Mouse (Mus musculus): ENCODE measurements around the gene Cxcr6. TPM values are rescaled to one million over a fixed set of nuclear protein-coding genes. Genes with fewer than 3 reads are reported as not detected.
A peak's percentile ranks its signal among the peaks of the same experiment; 100 is the strongest.

The Cxcr6 gene
- polyA plus RNA-seq, 1 experiment from 2014 or later, result 0.22 TPM

DNA sequence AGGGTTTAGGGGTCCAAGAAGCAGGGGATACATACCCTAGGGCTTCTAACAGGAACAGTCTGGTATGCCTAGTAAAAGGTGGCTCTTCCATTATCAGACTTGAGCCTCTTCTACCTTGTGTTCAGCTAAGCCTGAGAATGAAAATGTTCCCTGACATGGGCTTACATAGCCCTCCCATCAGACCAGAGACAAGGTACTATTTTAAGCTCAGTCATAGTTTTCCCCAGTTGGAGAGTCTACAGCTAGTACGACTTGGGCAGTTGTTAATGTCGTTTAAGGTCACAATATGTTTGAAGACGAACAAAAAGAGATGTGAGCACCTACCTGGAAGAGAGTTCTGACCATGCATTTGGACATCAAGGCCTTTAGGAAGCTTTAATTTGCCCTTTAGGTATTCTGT lies 38.2 kb downstream of the Cxcr6 start:
- no peaks in the 10 kb centered on the region for H3K4me1 ChIP-seq (ENCODE audit: control insufficient read depth, insufficient read depth, low read length)
- peaks cover 13% of the 10 kb centered on the region for H3K36me3 ChIP-seq (ENCODE audit: control insufficient read depth, insufficient read depth, low read length)
- ATAC-seq (ENCODE audit: low FRiP score, low TSS enrichment), result no peak
- no peak overlapping the region for H3K27ac ChIP-seq (ENCODE audit: low read depth, low read length)
- H3K4me3 ChIP-seq (ENCODE audit: low read length), result no peak overlapping the region
- 88% methylated on average over 3 of the region's 3 CpGs for WGBS
- no peaks in the 10 kb centered on the region for H3K9me3 ChIP-seq (ENCODE audit: control insufficient read depth, low read length)
- no peaks in the 10 kb centered on the region for H3K27me3 ChIP-seq (ENCODE audit: control insufficient read depth, insufficient read depth, low read length)
- H3K4me2 ChIP-seq (replicated peaks; ENCODE audit: low read depth, low read length), result no peak overlapping the region
- no peak overlapping the region for H3K9ac ChIP-seq (ENCODE audit: low read depth, low read length)

DNA sequence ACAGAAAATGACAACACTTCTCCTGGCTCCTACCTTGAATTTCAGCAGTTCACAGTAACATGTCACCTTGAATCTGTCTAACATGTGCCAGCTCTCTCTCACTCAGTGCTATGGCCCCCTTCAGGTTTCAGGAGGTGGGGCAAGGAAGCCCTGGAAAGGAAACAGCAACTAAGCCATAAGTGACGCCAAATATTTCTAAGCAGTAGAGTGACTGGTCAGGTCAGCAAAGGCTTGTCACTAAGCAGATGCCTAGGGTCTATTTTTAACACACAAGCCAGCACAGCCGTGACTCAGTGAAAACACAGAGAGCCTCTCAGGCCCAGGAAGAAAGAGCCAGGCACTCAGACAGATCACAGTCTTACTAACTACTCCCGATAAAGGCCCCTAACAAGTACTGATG lies 38.8 kb downstream of the Cxcr6 start:
- no peaks in the 10 kb centered on the region for H3K9me3 ChIP-seq (ENCODE audit: control insufficient read depth, low read length)
- H3K36me3 ChIP-seq (ENCODE audit: control insufficient read depth, insufficient read depth, low read length), result peaks cover 9% of the 10 kb centered on the region
- H3K4me3 ChIP-seq (ENCODE audit: low read length), result no peak overlapping the region
- ATAC-seq (ENCODE audit: low FRiP score, low TSS enrichment), result no peak
- no peak overlapping the region for H3K27ac ChIP-seq (ENCODE audit: low read depth, low read length)
- no peaks in the 10 kb centered on the region for H3K4me1 ChIP-seq (ENCODE audit: control insufficient read depth, insufficient read depth, low read length)
- H3K27me3 ChIP-seq (ENCODE audit: control insufficient read depth, insufficient read depth, low read length), result no peaks in the 10 kb centered on the region
- H3K9ac ChIP-seq (ENCODE audit: low read depth, low read length), result no peak overlapping the region
- no peak overlapping the region for H3K4me2 ChIP-seq (replicated peaks; ENCODE audit: low read depth, low read length)
- 70% methylated on average over 3 of the region's 3 CpGs for WGBS

DNA sequence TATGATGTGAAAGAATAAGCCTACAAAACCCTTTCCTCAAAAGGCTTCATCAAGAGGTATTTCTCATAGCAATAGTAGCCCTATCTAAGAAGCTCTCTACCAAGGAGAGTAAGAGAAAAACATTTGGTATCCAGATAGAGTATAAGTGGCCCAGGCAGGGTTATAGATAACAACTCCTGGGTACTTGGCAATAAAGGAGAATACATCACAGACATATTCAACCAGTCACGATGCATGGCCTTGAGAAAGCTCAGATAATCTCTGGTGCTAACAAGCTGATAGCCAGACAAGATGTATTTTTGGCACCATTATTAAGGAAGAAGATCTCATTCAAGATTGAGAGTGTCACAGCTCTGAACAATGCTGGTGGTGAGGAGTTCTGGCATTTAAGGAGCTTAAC lies 40.2 kb downstream of the Cxcr6 start:
- H3K27ac ChIP-seq (ENCODE audit: low read depth, low read length), result no peak overlapping the region
- no peak for ATAC-seq (ENCODE audit: low FRiP score, low TSS enrichment)
- no peak overlapping the region for H3K4me2 ChIP-seq (replicated peaks; ENCODE audit: low read depth, low read length)
- H3K9ac ChIP-seq (ENCODE audit: low read depth, low read length), result no peak overlapping the region
- 88% methylated on average over 1 of the region's 1 CpGs for WGBS
- peaks cover 4% of the 10 kb centered on the region; the same call in 1 of the 2 replicates for H3K4me1 ChIP-seq (ENCODE audit: control insufficient read depth, insufficient read depth, low read length)
- no peaks in the 10 kb centered on the region for H3K9me3 ChIP-seq (ENCODE audit: control insufficient read depth, low read length)
- no peaks in the 10 kb centered on the region for H3K27me3 ChIP-seq (ENCODE audit: control insufficient read depth, insufficient read depth, low read length)
- H3K36me3 ChIP-seq (ENCODE audit: control insufficient read depth, insufficient read depth, low read length), result peaks cover 3% of the 10 kb centered on the region
- no peak overlapping the region for H3K4me3 ChIP-seq (ENCODE audit: low read length)

DNA sequence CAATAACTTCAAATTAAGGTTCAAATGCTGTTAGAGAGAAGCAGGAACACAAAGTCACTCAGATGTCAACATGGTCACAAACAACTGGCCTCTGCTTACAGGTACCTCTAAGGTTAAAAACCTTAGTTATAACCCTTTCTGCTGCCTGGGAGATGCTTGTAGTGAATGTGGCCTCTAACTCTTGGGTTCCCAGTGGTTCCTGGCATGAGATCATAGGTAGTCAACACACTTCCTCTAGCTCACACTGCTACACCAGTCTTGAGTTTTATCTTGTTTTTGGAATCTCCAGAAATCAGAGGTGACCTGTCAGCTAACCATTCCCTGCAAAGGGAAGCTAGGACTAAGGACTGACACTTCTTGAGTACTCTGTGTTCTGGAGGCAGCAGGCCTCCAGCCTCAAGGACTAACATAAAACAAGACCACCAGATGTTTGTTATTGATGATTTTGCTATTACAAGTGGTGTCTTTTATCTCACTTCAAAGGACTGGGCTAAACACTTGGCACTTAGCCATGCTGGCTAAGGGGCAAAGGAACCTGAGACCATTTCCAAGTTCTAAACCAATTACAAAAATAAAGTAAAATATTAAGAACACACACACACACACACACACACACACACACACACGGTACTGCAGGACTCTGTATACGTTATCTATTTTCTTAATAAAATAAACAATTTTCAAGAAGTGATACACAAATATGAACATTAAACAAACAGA lies 43.9 kb downstream of the Cxcr6 start:
- no peak overlapping the region for H3K4me3 ChIP-seq (ENCODE audit: low read length)
- H3K27ac ChIP-seq (ENCODE audit: low read depth, low read length), result no peak overlapping the region
- WGBS, result 82% methylated on average over 2 of the region's 2 CpGs
- no peak overlapping the region for H3K9ac ChIP-seq (ENCODE audit: low read depth, low read length)
- ATAC-seq (ENCODE audit: low FRiP score, low TSS enrichment), result no peak
- H3K4me1 ChIP-seq (ENCODE audit: control insufficient read depth, insufficient read depth, low read length), result peaks cover 4% of the 10 kb centered on the region; the same call in 1 of the 2 replicates
- H3K9me3 ChIP-seq (ENCODE audit: control insufficient read depth, low read length), result no peaks in the 10 kb centered on the region
- H3K27me3 ChIP-seq (ENCODE audit: control insufficient read depth, insufficient read depth, low read length), result no peaks in the 10 kb centered on the region
- H3K36me3 ChIP-seq (ENCODE audit: control insufficient read depth, insufficient read depth, low read length), result no peaks in the 10 kb centered on the region
- H3K4me2 ChIP-seq (replicated peaks; ENCODE audit: low read depth, low read length), result no peak overlapping the region

DNA sequence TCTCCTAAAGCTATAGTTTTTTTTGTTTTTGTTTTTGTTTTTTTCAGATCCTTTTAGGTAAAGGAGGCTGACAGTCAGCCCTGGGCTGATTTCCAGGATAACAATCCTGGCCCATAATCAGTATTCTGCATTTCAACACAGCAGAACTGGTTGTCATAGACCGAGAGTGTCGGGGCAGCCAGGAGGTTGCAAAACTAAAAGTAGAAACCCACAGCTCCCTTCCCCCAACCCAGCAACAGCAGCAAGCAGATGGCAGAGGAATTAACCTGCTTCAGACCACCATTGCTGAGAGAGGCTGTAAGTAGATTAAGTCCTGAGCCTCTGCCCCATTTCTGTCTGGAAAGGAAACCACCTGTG lies 44.4 kb downstream of the Cxcr6 start:
- 10% methylated on average over 2 of the region's 2 CpGs for WGBS
- Histone ChIP-seq H3K4me1 (ENCODE audit: control insufficient read depth, insufficient read depth, low read length) (peaks cover 4% of the 10 kb centered on the region; the same call in 1 of the 2 replicates), H3K27me3 (ENCODE audit: control insufficient read depth, insufficient read depth, low read length) (no peaks in the 10 kb centered on the region)

DNA sequence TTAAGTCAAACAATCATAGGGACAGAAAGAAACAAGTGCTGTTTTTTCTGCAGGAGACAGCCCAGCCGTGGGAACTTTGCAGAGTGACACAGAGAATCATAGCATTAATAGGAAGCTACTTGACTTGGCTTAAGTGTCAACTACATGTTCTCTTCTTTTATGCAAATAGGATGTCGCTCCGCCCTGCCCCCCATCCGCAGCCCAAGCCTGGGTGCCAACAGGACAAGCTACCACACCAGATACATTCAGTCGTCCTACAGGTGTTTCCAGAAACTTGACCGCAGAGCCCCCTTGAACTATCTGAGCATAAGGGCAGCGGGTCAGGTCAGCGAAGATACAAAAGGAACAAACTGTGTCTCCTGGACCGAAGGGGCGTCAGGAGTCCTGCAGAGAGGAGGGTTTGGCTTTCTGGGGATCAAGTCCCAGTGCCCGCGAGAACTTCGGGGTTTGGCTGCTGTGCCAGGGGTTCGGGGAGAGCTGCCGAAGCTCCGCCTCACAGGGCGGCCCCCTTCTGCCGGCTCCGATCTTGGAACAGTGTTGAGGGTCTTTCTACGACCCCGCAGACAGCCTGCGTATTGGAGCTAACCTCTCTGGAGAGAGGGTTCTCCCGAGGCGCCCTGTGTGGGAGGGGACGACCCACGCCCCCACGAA lies 44.9 kb downstream of the Cxcr6 start:
- no peaks in the 10 kb centered on the region for H3K9me3 ChIP-seq (ENCODE audit: control insufficient read depth, low read length)
- WGBS, result under 1% methylated on average over 27 of the region's 27 CpGs
- H3K4me2 ChIP-seq (replicated peaks; ENCODE audit: low read depth, low read length), result peak overlapping the region; percentile 70
- no peaks in the 10 kb centered on the region for H3K27me3 ChIP-seq (ENCODE audit: control insufficient read depth, insufficient read depth, low read length)
- peak overlapping the region; percentile 85 for H3K27ac ChIP-seq (ENCODE audit: low read depth, low read length)
- no peaks in the 10 kb centered on the region for H3K36me3 ChIP-seq (ENCODE audit: control insufficient read depth, insufficient read depth, low read length)
- ATAC-seq (ENCODE audit: low FRiP score, low TSS enrichment), result peak; percentile 83
- H3K9ac ChIP-seq (ENCODE audit: low read depth, low read length), result peak overlapping the region; percentile 74
- H3K4me1 ChIP-seq (ENCODE audit: control insufficient read depth, insufficient read depth, low read length), result peaks cover 4% of the 10 kb centered on the region; the same call in 1 of the 2 replicates
- peak overlapping the region; percentile 79 for H3K4me3 ChIP-seq (ENCODE audit: low read length)

More for the DNA sequence above, 44.4 kb downstream of the Cxcr6 start:
- Histone ChIP-seq H3K4me2 (replicated peaks; ENCODE audit: low read depth, low read length) (peak overlapping the region; percentile 70), H3K9ac (ENCODE audit: low read depth, low read length) (peak overlapping the region; percentile 37; the same call in 1 of the 2 replicates), H3K36me3 (ENCODE audit: control insufficient read depth, insufficient read depth, low read length) (no peaks in the 10 kb centered on the region), H3K4me3 (ENCODE audit: low read length) (peak overlapping the region; percentile 79), H3K27ac (ENCODE audit: low read depth, low read length) (peak overlapping the region; percentile 85; the same call in 1 of the 2 replicates), H3K9me3 (ENCODE audit: control insufficient read depth, low read length) (no peaks in the 10 kb centered on the region)
- ATAC-seq (ENCODE audit: low FRiP score, low TSS enrichment), result no peak

DNA sequence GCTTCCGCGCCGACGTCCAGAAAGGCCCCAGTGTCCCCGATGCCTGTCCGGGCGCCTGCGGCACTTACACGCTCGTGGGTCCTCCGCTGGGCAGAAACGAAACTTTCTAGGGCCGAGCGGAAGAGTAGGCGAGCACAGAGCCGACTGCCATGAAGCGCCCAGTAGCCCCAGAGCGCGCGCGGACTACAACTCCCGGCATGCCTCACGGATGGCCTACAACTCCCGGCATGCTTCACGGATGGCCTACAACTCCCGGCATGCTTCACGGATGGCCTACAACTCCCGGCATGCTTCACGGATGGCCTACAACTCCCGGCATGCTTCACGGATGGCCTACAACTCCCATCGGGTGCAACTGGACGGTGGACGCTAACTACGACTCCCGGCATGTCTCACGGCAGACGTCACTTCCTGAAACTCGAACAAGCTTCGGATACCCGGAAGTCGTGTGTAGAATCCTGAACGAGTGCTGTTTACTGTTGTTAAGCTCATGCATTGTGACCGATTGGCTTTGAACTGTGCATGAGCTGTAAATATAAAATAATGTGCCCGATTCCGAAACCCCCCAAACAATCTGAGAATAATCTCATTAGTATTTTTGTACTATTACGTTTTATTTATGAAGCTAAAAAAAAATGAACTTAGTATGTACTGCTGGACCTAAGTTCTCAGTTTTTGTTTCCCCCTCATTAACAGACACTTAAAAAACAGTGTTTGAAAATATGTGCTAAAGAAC lies 45.6 kb downstream of the Cxcr6 start, which contains the start of gene Fyco1:
Fyco1 (minus strand) TSS at position 187 of the 736 bp plus-strand sequence.
- H3K36me3 ChIP-seq (ENCODE audit: control insufficient read depth, insufficient read depth, low read length), result no peaks in the 10 kb centered on the region
- peak; percentile 98 for ATAC-seq (ENCODE audit: low FRiP score, low TSS enrichment)
- WGBS, result under 1% methylated on average over 47 of the region's 47 CpGs
- no peaks in the 10 kb centered on the region for H3K9me3 ChIP-seq (ENCODE audit: control insufficient read depth, low read length)
- H3K27ac ChIP-seq (ENCODE audit: low read depth, low read length), result peak within 1 kb of the TSS; percentile 85
- H3K4me3 ChIP-seq (ENCODE audit: low read length), result peak within 1 kb of the TSS; percentile 79
- peak within 1 kb of the TSS; percentile 74 for H3K9ac ChIP-seq (ENCODE audit: low read depth, low read length)
- H3K4me1 ChIP-seq (ENCODE audit: control insufficient read depth, insufficient read depth, low read length), result peaks cover 4% of the 10 kb centered on the region; the same call in 1 of the 2 replicates
- H3K4me2 ChIP-seq (replicated peaks; ENCODE audit: low read depth, low read length), result peak within 1 kb of the TSS; percentile 70
- H3K27me3 ChIP-seq (ENCODE audit: control insufficient read depth, insufficient read depth, low read length), result no peaks in the 10 kb centered on the region

DNA sequence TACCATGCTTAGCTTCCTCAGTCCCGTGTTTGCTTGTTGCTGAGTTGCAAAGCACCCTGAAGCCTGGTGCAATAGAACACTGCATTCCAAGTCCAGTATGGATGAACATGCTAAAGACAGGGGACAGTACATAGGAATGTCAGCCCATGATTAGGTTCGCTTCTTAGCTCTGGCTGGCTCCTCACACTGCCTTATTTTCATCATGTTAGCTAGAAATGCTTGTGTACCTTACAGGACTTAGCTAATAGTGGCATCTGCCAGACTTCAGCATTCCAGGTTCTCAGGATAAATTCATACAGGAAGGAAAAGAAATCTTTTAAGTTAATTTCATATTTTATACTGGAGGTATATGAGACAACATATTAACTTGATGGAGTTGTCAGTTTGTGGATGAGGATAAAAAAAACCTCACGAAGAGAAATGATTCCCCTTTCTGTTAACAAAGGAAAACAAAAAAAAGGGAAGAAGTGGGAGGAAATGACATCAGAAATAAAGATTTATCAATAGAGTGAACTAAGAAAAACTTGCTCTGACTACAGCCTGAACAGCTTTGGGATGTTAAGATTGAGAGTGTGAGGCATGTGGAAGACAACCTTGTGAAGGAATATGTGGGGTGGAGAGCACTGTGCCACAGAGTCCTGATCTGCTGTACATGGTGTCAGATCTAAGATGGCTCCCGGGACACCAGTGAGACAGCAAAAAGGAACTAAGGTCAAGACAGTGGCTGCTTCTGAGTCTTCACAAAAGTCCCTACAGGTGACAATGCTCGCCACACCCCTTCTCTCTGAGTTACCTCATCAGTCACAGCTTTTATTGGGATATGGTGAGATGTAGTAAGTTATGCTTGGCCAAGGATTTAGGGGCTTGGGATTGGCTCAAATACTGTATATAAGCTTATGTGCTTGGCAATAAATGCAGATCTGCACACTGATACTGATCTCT lies 46.4 kb downstream of the Cxcr6 start:
- WGBS, result 66% methylated on average over 5 of the region's 5 CpGs
- Histone ChIP-seq H3K27ac (ENCODE audit: low read depth, low read length) (no peak overlapping the region), H3K27me3 (ENCODE audit: control insufficient read depth, insufficient read depth, low read length) (no peaks in the 10 kb centered on the region), H3K4me2 (replicated peaks; ENCODE audit: low read depth, low read length) (peak overlapping the region; percentile 41), H3K4me3 (ENCODE audit: low read length) (peak overlapping the region; percentile 29), H3K9me3 (ENCODE audit: control insufficient read depth, low read length) (no peaks in the 10 kb centered on the region), H3K36me3 (ENCODE audit: control insufficient read depth, insufficient read depth, low read length) (no peaks in the 10 kb centered on the region), H3K4me1 (ENCODE audit: control insufficient read depth, insufficient read depth, low read length) (peaks cover 4% of the 10 kb centered on the region; the same call in 1 of the 2 replicates), H3K9ac (ENCODE audit: low read depth, low read length) (0 out of 2 replicates have a peak overlapping the region, but pooled peaks have one; percentile 28)
- ATAC-seq (ENCODE audit: low FRiP score, low TSS enrichment), result peak; percentile 8; the same call in 1 of the 2 replicates

All from kidney, embryonic 14.5 days (tissue).